Mouse (Mus musculus): Measurements from ENCODE around the gene Timm50.

Timm50 gene

DNA sequence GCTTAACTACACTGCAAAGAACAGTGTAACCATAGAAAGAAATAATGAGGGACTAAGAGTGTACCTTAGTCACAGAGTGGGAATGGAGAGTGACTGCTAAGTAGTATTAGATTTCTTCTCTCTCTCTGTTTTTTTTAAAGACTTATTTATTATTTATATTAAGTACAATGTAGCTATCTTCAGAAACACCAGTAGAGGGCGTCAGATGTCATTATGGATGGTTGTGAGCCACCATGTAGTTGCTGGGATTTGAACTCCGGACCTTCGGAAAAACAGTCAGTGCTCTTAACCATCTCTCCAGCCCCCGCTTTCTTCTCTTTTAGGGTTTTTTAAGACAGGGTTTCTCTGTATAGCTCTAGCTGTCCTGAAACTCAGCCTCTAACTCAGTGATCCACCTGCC lies 14.6 kb upstream of the Timm50 start:
- DNase-seq (ENCODE audit: low read depth, low spot score): no peak

DNA sequence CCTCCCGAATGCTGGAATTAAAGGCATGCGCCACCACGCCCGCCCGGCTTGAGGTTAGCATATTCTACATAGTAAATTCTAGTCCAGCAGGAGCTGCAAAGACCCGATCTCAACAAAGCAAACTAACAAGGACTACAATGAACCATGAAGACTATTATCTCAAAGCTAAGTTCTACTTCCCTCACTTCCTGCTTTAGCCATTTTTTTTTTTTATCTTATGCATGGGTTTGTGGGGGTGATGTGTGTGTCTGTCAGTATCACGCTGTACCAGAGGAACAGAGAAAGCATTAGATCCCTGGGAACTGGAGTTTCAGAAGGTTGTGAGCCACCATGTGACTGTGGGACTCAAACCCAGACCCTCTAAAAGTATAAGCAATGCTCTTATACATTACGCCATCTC lies 13.4 kb upstream of the Timm50 start:
- no peak for DNase-seq (ENCODE audit: low read depth, low spot score)

DNA sequence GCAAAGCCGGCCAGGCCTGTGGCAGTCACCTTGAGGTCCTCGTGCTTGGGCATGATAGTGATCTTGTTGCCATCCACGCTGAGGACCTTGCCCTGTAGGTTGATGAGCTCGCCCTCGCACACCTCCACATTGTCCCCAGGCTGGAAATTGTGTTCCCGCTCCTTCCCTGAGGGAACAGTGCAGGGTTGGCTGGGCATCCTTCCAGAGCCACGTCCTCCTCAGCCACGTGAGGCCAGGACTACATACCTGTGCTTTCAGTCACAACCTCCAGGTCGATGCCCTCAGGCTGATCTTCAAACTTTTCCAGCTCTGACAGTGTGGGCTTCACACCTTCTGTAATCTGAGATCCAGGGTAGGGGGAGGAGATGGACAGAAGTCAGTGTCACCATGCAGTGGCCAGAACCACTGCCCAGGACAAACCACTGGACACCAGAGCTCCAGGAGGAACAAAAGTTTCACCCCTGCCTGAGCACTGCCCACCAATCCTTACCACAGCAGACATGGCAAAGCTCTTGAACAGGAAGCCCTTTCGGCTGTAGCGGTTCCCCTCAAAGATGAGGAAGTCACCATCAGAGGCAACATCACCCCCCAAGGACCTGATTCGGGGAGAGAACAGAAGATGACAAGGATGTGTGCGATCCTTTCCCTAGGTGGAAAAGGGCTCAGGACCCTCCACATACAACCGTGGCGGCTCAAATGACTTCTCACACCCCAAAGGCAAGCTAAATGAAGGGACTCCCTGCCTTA lies 10.3 kb upstream of the Timm50 start:
- DNase-seq (ENCODE audit: low read depth, low spot score): no peak

DNA sequence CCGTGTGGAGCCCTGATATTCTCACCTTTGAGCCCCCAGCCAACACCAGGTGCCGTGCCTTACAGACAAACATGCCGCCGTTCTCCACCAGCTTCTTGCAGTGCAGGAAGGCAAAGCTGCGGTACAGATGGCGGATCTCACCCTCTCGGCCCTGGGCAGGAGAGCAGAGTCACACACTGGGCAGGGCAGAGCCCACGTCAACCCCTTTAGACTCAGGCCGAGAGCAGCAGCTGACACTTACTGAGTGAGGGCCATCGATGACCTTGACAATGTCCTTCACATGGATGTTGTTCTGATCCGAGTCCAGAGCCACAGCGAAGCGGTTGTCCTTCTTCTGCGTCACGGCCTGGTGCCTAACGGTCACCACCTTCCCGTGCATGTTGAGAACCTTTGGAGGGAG lies 6.8 kb upstream of the Timm50 start:
- no peak for DNase-seq (ENCODE audit: low read depth, low spot score)

DNA sequence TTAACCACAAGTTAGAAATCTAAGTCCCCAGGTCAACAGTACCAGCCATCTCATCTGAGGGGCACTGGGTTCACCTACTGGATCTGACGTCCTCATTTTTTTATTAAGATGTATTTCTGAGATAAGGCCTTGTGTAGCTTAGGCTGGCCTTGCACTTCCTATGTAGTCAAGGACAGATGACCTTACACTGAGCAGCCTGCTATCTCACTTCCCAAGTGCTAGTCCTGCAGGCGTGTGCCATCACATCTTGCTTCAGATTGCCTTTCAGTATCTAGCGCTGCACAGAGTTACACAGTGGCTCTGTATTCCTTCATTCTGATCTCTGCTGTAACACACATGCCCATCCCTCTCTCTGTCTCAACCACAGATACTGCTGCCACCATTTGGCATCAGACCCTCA lies 6.2 kb upstream of the Timm50 start:
- no peak for DNase-seq (ENCODE audit: low read depth, low spot score)

DNA sequence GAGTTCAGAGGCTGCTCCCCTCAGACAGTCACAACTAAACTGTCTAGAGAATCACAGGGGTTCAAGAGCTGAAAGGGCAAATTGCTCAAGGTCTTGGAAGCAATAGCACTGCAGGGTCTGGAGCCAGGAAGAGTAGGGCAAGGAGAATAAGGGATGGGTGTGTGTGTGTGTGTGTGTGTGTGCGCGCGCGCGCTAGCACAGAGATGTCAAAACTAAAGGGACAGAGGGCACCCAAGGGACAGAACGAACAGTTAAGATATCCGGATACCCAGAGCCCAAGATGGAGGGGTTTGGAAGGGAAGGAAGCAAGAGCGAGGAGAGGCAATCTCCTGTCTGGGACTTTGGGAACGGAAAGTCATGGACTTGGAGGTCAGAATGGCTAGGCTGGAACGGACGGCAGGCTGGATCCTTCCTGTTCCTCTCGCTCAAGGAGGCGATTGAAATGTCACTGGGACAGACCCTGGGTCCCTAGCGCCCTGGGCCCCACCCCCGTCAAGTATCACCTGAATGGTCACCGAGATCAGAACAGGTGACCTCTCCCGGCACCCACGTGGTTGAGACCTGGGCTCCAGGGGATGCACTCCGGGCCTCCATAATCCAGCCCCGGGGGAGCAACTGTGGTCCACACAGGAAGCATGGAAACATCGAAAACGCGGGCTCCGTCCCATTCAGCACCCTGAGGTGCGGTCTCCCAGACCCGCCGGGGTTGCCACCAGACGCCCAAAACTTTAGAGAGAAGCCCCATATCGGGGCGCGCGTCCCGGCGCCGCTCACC lies 534 bp downstream of the Timm50 start:
- no peak for DNase-seq (ENCODE audit: low read depth, low spot score)

DNA sequence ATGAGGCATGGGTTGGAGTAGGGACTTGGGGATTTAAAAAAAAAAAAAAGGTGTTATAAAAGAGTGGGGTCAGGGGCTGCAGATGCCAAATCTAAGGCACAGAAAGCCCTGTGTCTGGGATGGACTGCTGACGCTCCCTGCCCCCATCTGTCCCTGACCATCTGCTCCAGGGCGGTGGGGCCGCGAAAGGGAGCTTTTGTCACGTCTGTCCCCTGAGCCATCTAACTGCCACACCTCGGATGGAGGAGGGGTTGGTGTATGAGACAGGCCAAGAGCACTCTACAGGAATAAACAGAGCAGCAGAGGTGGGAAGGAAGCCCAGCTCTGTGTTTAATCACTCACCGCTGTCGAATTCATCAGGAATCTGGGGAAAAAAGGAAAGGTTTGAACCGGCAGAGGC lies 2.1 kb downstream of the Timm50 start:
- no peak for DNase-seq (ENCODE audit: low read depth, low spot score)

DNA sequence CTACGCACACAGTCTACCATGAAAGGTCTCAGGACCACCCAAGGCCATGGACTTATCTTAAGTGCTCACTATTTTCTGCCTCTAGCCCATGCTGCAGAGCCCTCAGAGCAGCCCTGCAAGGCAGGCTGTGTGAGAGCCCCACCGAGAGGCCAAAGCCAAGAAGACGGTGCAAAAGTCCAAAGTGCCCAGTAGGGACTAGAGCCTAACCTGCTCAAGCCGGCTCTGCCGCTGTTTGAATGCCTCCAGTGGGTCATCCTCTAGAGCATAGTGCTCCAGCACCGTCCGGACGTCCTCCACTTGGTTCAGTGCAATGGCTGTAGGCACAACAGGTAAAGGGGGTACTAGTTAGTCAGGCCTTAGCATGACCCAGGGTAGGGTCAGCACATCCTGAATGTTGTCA lies 5.7 kb downstream of the Timm50 start:
- no peak for DNase-seq (ENCODE audit: low read depth, low spot score)

DNA sequence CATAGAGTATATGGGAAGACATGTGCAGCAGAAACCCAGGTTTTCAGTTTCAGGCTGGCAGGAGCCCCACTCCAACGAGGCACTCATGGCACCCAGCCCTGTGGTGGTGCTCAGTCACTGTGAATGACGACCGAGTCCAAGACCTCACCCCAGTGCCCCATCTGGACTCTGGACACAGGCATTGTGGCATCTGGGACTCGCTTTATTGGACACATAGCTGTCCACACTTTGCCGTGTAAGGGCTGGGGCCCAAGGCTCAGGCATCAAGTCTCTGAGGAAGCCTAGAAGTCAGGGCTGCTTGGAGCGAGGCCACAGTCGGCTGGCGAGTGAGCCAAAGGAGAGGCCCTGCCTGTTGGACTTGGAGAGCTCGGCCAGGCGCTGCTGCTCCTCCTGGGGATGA lies 6.2 kb downstream of the Timm50 start:
- no peak for DNase-seq (ENCODE audit: low read depth, low spot score)

DNA sequence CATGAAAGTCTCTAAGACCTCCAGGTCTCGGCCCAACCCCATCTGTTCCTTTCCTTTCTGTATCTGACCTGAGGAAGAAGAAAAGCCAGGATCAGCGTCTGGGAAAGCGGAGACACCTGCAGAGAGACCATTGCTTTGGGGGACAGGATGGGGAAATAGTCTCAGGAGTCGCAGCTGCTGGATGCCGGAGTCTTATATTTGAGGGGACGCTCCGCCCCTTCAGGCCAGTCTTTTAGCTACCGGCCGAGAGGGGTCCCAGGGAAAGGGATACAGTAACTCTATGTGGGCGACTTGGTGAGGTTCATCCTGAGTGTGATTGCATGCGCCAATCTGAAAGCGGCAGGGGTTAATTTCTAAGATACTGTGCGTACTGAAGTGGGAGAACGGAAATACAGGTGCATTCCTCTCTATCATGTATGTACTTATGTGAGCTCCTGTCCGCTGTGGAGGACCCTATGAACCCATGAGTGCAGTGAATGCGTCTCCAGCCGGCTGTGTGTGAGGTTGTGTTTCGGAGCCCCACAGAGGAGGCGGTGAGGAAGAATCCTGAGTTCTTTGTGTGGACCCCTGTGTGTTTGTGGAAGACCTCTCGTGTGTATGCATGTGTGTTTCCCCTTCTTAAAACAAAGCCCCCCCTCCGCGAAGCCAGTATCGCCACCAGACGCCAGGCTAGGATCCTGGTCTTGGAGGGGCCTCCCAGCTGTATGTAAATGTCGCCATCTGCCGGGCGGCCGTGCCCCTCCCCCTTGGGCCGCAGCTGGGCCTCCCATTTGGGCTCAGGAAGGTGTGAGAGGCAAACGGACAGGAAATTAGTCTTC lies 10.0 kb downstream of the Timm50 start, which contains the start of gene Dll3:
Dll3 (minus strand) TSS at position 623 of the 818 bp plus-strand sequence.
- DNase-seq (ENCODE audit: low read depth, low spot score): no peak

DNA sequence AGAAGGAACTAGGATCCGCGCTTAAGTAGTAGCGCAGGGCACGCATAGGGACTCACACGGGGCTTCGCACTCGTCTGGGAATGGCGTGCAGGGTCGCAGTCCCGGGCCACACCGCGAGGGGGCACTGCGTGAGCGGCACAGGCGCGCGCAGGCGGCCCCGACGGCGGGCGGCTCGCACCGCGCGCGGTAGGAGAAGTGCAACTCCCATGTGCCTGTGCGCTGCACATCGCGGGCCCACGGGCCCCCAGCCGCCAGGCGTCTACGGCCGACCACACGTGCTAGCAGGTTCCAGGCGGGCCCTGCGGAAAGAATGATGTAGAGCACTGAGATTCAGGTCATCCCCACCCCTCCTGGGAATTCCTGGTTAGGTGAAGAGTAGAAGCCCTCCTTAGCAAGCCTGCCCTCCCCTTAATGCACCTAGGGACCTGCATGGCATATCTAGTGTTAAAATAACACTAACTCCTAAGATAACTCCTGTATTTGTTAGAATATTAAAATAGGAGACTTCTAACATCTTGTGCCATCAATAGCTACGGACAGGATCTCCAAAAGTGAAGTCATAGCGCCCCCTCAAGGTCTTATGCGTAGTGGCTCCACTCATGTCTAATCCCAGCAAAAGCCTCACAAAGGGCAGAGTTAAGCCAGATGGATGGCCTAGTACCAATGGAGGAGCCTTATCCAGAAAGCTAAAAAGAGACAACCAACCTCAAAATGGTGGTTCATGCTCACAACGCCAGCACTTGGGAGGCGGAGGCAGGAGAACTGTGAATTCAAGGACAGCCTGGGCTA lies 12.8 kb downstream of the Timm50 start:
- DNase-seq (ENCODE audit: low read depth, low spot score): peak; percentile 46

DNA sequence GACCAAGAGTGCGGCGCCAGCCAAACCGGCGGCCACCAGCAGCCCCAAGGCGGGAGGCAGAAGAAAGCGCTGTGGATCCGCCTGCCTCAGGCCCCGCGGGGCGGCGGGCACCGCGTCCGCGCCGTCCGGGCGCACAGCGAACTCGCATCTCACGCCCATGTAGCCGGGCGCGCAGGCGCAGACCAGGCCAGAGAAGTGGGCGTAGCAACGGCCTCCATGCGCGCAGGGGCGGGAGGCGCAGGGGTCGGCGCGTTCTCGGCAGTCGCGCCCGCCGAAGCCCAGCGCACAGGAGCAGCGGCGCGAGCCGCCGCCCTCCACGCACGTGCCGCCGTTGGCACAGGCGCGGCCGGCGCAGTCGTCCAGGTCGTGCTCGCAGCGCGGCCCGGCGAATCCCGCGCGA lies 17.4 kb downstream of the Timm50 start:
- DNase-seq (ENCODE audit: low read depth, low spot score): no peak

DNA sequence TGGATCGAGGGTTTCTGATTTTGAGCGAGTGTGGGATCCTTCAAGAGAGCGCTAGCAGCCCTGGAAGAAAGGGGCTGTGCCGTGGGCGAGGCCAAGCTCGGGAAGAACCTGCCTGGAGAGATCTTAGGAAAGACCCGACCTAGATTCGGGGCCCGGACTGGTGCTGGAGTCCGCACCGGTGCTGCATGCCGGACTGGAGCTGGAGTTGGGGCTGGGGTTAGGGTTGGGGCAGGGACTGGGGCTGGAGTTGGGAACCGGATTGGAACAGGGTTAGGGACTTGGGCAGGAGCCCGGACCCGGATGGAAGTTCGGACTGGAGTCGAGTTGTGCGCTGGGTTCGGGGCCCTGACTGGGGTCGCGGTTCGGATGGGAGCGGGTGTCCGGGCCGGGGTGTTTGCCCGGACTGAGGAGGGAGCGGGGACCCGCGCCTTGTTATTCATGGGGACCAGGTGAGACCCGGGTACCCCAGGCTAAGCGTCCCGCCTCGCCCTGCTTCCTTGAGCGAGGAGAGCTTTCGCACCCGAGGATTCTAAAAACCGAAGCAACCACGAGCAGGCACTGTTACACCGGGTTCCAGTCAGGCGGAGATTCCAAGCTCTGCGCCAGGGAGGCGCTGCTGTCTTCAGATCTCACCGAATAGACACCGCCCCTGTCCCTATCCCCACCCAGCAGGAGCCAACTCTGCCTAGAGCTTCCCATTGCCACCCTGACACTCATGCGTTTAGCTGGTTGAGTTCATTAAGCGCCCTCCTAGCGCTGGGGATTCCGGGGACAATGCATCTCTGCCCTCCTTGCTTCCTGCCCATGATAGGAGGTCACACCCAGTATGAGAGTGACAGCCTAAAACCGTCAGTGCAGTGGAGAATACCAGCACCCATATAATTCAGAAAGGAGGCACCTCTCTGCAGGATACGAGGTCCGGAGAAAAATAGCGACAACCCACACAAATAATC lies 21.0 kb downstream of the Timm50 start, which contains the start of gene Selenov:
Selenov (minus strand) TSS at position 549 of the 953 bp plus-strand sequence.
- no peak for DNase-seq (ENCODE audit: low read depth, low spot score)

DNA sequence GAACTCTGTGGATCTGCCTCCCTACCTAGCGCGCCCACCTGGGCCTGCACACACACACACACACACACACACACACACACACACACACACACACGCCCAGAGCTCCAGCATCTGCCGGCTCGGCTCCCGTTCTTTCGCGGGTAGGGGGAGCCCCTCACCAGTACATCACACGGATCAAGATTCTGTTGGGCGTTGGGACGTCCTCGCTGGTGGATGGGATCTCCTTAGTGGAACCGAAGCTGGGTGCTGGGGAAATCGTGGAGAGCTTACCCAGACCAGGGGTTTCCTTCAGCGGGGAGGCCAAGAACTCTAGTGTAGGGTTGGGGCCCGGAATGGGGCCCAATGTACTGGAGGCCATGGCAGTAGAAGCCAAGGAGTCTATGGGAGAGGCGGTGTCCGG lies 21.7 kb downstream of the Timm50 start:
- DNase-seq (ENCODE audit: low read depth, low spot score): no peak

DNA sequence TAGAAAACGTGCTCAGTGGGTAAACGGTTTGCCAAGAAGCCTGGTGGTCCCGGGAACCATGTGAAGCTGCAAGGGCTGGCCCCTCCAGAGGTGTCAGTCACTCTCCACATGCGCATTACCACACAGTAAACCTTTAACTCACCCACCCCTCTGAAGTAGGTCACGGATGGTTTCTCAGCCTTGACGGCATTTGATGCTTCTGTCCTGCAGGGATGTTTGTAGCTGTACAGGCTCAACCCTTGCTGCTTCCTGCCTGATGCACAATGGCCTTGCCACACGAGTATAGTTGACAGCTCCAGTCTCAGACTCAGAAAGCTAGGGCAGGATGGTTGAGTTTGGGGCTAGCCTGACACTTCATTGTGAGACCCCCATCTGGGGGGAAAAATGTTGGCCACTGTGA lies 31.2 kb downstream of the Timm50 start:
- DNase-seq (ENCODE audit: low read depth, low spot score): no peak

DNA sequence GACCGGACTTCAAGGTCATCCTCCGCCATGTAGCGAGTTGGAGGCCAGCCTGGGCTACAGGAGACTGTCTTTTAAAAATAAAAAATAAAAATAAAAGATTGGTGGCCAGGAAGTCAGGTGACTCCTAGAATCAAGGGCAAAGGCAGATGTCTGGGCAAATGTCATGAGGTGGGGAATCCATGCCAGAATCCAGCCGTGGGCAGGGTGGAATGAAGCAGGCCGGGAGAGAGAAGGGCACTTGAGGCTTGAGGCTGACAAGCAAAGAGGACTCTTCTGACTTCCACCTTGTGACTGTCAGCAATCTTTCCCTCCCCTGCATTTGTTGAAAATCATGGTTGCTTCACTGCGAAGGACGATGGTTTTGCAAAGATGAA lies 33.6 kb downstream of the Timm50 start:
- no peak for DNase-seq (ENCODE audit: low read depth, low spot score)

DNA sequence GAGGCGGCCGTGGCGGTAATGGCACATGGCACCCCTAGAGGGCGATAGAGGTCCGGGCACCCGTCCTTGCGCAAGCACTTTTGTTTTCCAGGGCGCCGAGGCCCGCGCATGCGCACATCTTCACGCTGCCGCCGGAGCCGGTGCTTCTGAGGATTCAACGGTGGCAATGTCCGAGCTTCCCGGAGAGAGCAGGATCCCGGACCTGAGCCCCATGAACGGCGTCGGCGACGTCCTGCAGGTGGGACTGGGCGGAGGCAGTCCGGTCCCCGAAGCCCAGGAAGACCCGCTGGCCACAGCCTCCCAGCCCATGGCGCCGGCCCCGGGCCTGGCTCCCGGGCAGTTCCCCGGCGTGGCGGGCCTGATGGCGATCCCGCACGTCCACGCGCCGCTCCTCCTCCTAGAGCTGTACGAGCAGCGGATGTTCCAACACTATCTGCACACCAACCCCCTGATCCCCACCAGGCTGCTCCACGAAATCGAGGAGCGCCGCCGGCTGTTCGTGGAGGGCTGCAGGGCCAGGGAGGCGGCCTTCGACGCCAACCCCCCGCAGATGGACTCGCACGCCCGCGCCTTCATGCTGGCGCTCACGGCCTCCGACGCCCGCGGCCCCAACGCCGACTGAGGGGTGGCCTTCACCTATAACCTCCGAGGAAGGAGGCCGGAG lies 34.1 kb downstream of the Timm50 start, which contains the start of gene Eid2b:
Eid2b (plus strand) TSS at position 125 of the 664 bp plus-strand sequence.
- DNase-seq (ENCODE audit: low read depth, low spot score): peak; percentile 88

DNA sequence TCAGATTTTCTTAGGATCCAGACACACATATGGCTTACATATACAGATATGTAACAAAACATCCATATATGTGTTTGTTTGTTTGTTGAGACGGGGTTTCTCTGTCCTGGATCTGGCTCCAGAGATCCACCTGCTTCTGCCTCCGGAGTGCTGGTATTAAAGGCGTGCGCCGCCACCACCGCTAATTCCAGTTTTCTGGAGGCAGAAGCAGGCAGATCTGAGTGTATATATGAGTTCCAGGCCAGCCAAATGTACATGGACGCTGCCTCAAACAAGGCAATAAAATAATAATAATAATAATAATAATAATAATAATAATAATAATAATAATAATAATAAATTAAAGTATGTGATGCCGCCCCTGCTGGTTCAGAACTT lies 34.6 kb downstream of the Timm50 start:
- DNase-seq (ENCODE audit: low read depth, low spot score): no peak

DNA sequence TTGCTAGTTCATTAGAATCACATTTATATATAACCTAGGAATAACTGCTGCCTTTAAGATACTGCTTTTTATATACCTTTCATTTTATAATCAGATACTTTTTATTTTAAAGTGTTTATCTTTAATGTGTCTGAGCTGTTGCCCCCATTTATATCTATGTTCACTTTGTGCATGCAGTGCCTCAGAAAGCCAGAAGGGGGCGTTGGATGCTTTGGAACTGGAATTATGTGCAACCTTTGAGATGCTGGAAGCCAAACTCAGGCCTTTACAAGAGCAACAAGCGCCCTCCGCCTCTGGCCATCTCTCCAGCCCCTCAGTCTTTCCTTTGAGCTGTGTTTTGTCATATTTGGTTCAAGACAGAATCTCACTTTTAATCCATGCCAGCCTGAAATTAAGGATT lies 40.1 kb downstream of the Timm50 start:
- no peak for DNase-seq (ENCODE audit: low read depth, low spot score)

DNA sequence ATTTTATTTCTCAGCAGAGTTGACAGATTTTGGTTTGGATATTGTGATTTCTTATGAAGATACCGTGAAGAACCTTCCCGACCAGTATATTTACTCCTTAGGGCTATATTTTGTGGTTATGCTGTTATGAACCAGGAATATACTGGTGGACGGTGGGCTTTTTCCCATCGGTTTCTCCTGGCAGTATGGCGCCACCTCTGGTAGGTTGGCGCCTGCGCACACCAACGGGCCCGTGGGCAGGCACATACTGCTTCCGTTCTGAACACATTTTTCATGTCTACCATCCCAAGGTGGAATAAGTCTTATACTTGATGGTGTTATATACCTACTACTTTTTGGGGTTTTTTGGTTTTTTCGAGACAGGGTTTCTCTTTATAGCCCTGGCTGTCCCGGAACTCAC lies 42.5 kb downstream of the Timm50 start:
- DNase-seq (ENCODE audit: low read depth, low spot score): no peak

Measured in telencephalon, adult 2 months (tissue).